ENCODE assay signal across 19 mouse cellular contexts in the genomic region with DNA sequence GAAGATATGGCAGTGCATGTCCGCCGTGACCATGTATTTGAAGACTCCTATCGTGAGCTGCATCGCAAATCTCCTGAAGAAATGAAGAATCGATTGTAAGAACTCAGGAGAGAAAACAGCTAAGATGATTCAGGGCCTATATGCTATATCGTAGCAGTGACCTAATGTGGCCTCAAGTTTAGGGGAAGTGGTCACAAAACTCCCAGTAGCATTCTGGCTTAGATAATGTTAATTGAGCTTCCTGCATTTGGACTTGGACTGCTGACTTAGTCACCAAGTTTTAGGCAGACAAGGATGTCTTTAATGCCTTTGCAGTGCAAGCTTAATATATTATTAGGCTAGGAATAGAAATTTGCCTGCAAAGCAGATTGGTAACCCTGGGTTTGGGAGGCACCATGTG.
"Had no signal": no experiment of that assay in that cellular context is flagged by ENCODE, and none has a peak within 500 bp of the region (broad histone marks: within the 10 kb centered on the region; RNA-seq: fewer than 3 reads in every experiment).

No protein-coding gene starts in this region.

- H3K27ac ChIP-seq: liver, embryonic 15.5 days; lung, embryonic 15.5 days; neural tube, embryonic 13.5 days; neural tube, embryonic 15.5 days had no signal

- DNase-seq: liver, postnatal 0 days; lung, adult 2 months; lung, postnatal 14 days; lung, postnatal 36 days; midbrain, embryonic 14.5 days; retina, postnatal 1 day; right cerebral cortex, adult 18-20 months; right cerebral cortex, postnatal 25 days; right cerebral cortex, postnatal 4 days; spleen, adult 18-20 months; thymus, adult 18-20 months; thymus, postnatal 14 days; thymus, postnatal 36 days had no signal

- H3K4me1 ChIP-seq: liver, embryonic 15.5 days; lung, embryonic 15.5 days; neural tube, embryonic 13.5 days; neural tube, embryonic 15.5 days had no signal

- H3K4me3 ChIP-seq: liver, embryonic 15.5 days; lung, embryonic 15.5 days; megakaryocyte, embryonic 14.5 days; myocyte; neural tube, embryonic 13.5 days; neural tube, embryonic 15.5 days had no signal
